Mouse (Mus musculus) hindbrain, embryonic 16.5 days (tissue): Measurements from ENCODE around the gene Tomm6. TPM values are rescaled to one million over a fixed set of nuclear protein-coding genes. Genes with fewer than 3 reads are reported as not detected.

Experiments
- ATAC-seq: fragments of 200-750 bp; cut with Nextera tagmentation; 2 replicates; pipeline ENCODE4 v1.8.0; 2017; ENCODE audit warnings: moderate TSS enrichment, moderate library complexity
- H3K27ac ChIP-seq: fragments of 300-500 bp; sonication (generic); 2 replicates; pipeline ENCODE4 v1.5.1; 2014; ENCODE audit warnings: low read depth, mild to moderate bottlenecking, control low read depth, low read length, moderate library complexity
- H3K27me3 ChIP-seq: fragments of 300-500 bp; sonication (generic); replicated peaks from 2 replicates; pipeline ENCODE4 v1.6.1; 2014; ENCODE audit warnings: low read length; ENCODE audit not compliant: control insufficient read depth, insufficient read depth
- H3K36me3 ChIP-seq: fragments of 300-500 bp; sonication (generic); 2 replicates; pipeline ENCODE4 v1.6.1; 2014; ENCODE audit warnings: mild to moderate bottlenecking, low read length, moderate library complexity, mixed read lengths; ENCODE audit not compliant: control insufficient read depth, insufficient read depth
- H3K4me1 ChIP-seq: fragments of 300-500 bp; sonication (generic); 2 replicates; pipeline ENCODE4 v1.6.1; 2014; ENCODE audit warnings: low read depth, low read length; ENCODE audit not compliant: control insufficient read depth, insufficient read depth
- H3K4me2 ChIP-seq: fragments of 300-500 bp; sonication (generic); 2 replicates; pipeline ENCODE4 v1.6.1; 2014; ENCODE audit warnings: mild to moderate bottlenecking, low read length, control low read depth, moderate library complexity
- H3K4me3 ChIP-seq: fragments of 300-500 bp; sonication (generic); 2 replicates; pipeline ENCODE4 v1.5.1; 2014; ENCODE audit warnings: mild to moderate bottlenecking, low read length, control low read depth, moderate library complexity
- H3K9ac ChIP-seq: fragments of 300-500 bp; sonication (generic); 2 replicates; pipeline ENCODE4 v1.6.1; 2014; ENCODE audit warnings: low read depth, mild to moderate bottlenecking, control low read depth, low read length, moderate library complexity
- H3K9me3 ChIP-seq: fragments of 300-500 bp; sonication (generic); 2 replicates; pipeline ENCODE4 v1.6.1; 2014; ENCODE audit warnings: mild to moderate bottlenecking, low read length, moderate library complexity; ENCODE audit not compliant: control insufficient read depth
- WGBS: fragments of 180-500 bp; shearing (Covaris S2); extraction: QIAGEN DNeasy Blood & Tissue Kit; methylation state at CpG from one replicate; pipeline ENCODE4 v1.1.7; 2014; 5-methylcytosine and 5-hydroxymethylcytosine counted together
- polyA plus RNA-seq: library from polyadenylated mRNA; unstranded; fragments of >200 nt; fragmentation: Nextera tagmentation; extraction: Ambion mirVana; gene quantifications from 2 replicates; pipeline ENCODE4 v1.2.1, GENCODE M21; 2015

Tomm6 gene
- polyA plus RNA-seq, 1 experiment from 2014 or later, result 286 TPM

DNA sequence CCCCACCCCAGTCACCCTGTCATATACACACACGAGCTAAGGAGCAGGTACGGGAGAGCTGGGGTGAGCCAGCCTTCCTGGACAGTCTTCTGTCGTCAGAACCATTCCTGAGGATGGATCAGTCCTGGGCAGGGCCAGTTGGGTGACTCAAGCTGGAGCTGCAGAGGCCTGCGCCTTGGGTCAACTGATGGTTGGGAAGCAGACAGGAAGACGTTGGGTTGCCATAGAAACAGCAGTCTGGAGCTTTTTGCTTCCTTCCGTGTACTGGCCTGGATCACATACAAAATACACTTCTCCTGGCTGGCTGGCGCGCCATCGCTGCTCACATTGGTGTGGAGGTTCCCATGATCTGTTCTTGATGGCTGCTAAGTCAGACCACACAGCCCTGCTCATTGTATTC lies 13.6 kb upstream of the Tomm6 start:
- ATAC-seq, result peak; percentile 28; the same call in 1 of the 2 replicates
- Histone ChIP-seq H3K27ac (peak overlapping the region; percentile 40; the same call in 1 of the 2 replicates), H3K27me3 (no peaks in the 10 kb centered on the region), H3K4me1 (no peaks in the 10 kb centered on the region), H3K36me3 (peaks cover 23% of the 10 kb centered on the region; the same call in 1 of the 2 replicates), H3K9me3 (no peaks in the 10 kb centered on the region), H3K4me3 (no peak overlapping the region), H3K9ac (no peak overlapping the region), H3K4me2 (no peak overlapping the region)
- 59% methylated on average over 9 of the region's 9 CpGs for WGBS

DNA sequence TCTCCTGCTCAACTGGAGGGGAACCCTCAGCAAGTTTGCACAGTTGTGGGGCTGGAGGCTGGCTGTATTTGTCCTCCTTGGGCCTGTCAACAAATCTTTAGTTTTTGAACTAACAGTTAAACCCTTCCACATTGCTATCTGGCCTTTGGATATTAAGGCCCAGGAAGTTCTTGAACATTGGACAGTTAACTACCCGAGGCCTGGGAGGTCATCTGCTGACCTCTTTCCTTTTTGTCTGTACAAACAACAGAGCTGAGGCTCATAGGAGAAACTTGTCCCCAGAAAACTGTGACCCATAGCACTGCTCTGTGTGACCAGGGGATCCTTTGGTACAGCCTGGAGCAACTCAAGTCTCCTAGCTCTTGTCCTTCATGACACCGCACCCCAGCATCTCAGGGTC lies 10.9 kb upstream of the Tomm6 start:
- 80% methylated on average over 2 of the region's 2 CpGs for WGBS
- H3K9me3 ChIP-seq, result no peaks in the 10 kb centered on the region
- ATAC-seq, result no peak
- H3K4me2 ChIP-seq, result no peak overlapping the region
- no peak overlapping the region for H3K4me3 ChIP-seq
- H3K4me1 ChIP-seq, result peaks cover 7% of the 10 kb centered on the region
- H3K27me3 ChIP-seq, result no peaks in the 10 kb centered on the region
- peaks cover 23% of the 10 kb centered on the region; the same call in 1 of the 2 replicates for H3K36me3 ChIP-seq
- no peak overlapping the region for H3K9ac ChIP-seq
- H3K27ac ChIP-seq, result no peak overlapping the region

DNA sequence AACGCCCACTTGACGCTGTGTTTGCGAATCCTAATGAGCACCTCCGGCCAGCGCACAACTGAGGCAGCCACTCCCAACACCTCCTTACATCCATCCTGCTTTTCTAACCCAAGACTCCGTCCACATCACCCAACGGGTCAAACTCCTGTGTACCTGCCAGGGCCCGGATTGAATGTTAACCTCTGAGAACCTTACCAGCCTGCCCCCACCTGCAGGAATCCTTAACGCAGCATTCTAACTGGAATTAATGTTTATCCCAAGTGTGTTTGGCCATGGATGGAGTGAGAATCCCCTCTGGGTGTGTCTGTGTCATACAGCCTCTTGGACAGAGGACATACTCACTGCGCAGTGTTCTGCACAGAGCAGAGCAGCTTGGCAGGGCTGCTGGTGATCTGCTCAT lies 10.0 kb upstream of the Tomm6 start:
- Histone ChIP-seq H3K27me3 (no peaks in the 10 kb centered on the region), H3K9me3 (no peaks in the 10 kb centered on the region), H3K4me3 (no peak overlapping the region), H3K36me3 (peaks cover 20% of the 10 kb centered on the region; the same call in 1 of the 2 replicates), H3K4me1 (peaks cover 11% of the 10 kb centered on the region), H3K9ac (no peak overlapping the region), H3K4me2 (no peak overlapping the region), H3K27ac (no peak overlapping the region)
- WGBS, result 93% methylated on average over 10 of the region's 10 CpGs
- no peak for ATAC-seq

DNA sequence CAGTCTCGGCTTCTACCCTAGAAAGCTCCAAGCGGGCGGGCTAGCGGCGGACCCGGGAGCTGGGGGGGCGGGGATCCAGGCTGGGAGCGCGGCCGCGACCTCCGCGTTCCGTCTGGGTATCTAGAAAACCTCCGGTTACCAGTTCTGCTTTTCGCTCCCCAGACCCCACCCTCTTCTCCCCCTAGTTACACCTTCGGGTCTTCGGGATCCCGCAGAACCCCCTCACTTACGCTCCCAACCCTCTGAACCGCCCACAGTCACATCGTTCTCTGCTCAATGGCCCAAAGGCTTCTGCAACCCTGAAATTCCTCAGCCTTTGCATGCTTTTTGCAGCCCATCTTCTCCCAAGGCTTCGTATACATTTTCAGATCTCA lies 7.1 kb upstream of the Tomm6 start:
- H3K36me3 ChIP-seq, result peaks cover 4% of the 10 kb centered on the region; the same call in 1 of the 2 replicates
- peak overlapping the region; percentile 94 for H3K9ac ChIP-seq
- no peaks in the 10 kb centered on the region for H3K9me3 ChIP-seq
- 2% methylated on average over 21 of the region's 23 CpGs for WGBS
- no peak for ATAC-seq
- peaks cover 14% of the 10 kb centered on the region for H3K4me1 ChIP-seq
- H3K27ac ChIP-seq, result peak overlapping the region; percentile 88
- peak overlapping the region; percentile 83 for H3K4me3 ChIP-seq
- H3K4me2 ChIP-seq, result peak overlapping the region; percentile 91
- no peaks in the 10 kb centered on the region; the same call in 1 of the 2 replicates for H3K27me3 ChIP-seq

DNA sequence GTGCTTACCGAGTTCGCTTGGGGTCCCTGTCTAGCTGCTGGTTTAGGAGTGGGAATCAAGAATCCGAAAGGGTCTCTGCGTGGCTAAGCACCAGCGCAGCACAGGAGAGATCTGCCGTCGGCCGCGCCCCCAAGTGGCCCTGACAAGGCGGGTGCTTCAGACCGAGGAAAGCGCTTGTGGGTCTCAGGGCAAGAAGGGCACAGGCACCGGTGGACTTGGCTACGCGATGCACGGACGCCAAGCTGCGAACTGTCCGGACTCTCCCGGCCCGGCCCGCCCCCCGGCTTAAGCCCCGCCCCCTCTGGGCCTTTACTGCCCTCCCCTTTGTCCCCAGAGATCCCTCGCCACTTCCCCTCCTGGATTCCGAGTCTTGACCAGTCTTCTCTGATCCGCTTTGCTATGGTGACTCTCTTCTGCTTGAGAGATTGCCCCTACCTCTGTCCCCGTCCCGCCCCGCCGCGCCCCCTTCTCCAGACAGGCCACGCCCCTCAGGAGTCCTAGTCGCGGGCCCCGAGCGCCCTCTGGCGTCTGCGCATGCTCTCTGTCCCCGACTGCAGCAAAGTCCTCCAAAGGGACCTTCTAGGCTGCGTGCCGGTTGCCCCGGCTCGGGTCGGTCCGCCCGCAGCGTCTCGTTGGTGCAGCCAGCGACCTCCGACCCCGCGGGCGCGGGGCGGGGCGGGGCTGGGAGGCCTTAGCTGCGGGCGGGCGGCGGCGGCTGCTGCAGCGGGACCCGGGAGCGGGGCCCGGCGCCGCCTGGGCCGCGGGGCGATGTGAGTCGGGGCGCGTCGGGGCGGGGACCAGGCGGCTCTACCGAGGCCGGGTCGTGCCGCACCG lies 6.5 kb upstream of the Tomm6 start, which contains the start of gene Prickle4:
Gene Prickle4 (minus strand): TSS at position 234 of the 834 bp plus-strand sequence.
- under 1% methylated on average over 55 of the region's 82 CpGs for WGBS
- no peaks in the 10 kb centered on the region for H3K36me3 ChIP-seq
- peak within 1 kb of the TSS; percentile 88 for H3K27ac ChIP-seq
- H3K4me1 ChIP-seq, result peaks cover 18% of the 10 kb centered on the region
- H3K9ac ChIP-seq, result peak within 1 kb of the TSS; percentile 94
- no peaks in the 10 kb centered on the region; the same call in 1 of the 2 replicates for H3K27me3 ChIP-seq
- peak; percentile 95 for ATAC-seq
- no peaks in the 10 kb centered on the region for H3K9me3 ChIP-seq
- H3K4me3 ChIP-seq, result peak within 1 kb of the TSS; percentile 83
- H3K4me2 ChIP-seq, result peak within 1 kb of the TSS; percentile 91

DNA sequence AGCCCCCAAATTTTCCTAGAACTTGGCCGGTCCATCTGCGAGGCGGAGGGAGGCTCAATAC lies 6.1 kb upstream of the Tomm6 start, which contains the start of gene Gm21981:
Gene Gm21981 (minus strand): TSS at position 14 of the 61 bp plus-strand sequence.
- Histone ChIP-seq H3K27ac (peak within 1 kb of the TSS; percentile 88), H3K9me3 (no peaks in the 10 kb centered on the region), H3K9ac (peak within 1 kb of the TSS; percentile 94), H3K27me3 (no peaks in the 10 kb centered on the region; the same call in 1 of the 2 replicates), H3K4me2 (peak within 1 kb of the TSS; percentile 91), H3K36me3 (no peaks in the 10 kb centered on the region), H3K4me3 (peak within 1 kb of the TSS; percentile 83), H3K4me1 (peaks cover 23% of the 10 kb centered on the region)
- WGBS, result 0% methylated on average over 3 of the region's 3 CpGs
- no peak for ATAC-seq

DNA sequence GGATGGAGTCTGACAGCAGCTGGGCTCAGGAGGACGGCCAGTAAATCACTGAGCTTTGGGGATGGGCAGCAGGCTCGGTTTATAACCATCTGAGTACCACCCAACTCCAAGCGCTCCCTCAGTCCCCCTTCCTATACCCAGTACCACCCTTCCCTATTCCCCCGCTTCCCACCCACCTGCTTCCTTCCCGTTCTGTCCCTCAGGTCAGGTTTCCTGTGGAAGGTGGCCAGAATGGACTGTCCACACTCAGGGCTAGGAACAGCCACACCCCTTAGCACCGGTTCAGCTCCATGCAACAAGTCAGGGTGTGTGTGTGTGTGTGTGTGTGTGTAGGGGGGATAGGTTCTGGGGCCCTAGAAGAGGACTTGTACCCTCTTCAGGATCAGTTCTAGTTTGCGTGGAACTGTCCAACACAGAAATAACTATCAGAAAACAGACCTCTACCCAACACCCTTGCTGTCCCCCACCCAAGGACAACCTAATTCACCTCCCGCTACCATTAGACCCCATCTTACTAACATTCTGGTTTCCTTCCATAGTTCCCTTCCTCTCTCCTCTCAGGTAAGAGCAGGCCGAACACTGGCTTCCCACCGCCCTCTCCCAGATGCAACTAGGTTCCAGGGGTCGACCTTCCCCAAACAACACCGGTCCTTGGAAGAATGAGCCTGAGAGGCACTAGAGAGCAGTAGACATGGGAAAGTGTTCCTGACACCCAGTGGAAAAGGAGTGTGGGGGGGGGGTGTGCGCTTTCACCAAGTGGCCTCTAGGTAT lies 5.7 kb upstream of the Tomm6 start:
- no peaks in the 10 kb centered on the region for H3K36me3 ChIP-seq
- peak overlapping the region; percentile 91 for H3K4me2 ChIP-seq
- no peaks in the 10 kb centered on the region; the same call in 1 of the 2 replicates for H3K27me3 ChIP-seq
- H3K4me1 ChIP-seq, result peaks cover 24% of the 10 kb centered on the region
- ATAC-seq, result no peak; the same call in 1 of the 2 replicates
- H3K9me3 ChIP-seq, result no peaks in the 10 kb centered on the region
- peak overlapping the region; percentile 94 for H3K9ac ChIP-seq
- H3K4me3 ChIP-seq, result peak overlapping the region; percentile 83
- peak overlapping the region; percentile 88 for H3K27ac ChIP-seq
- 32% methylated on average over 13 of the region's 13 CpGs for WGBS

DNA sequence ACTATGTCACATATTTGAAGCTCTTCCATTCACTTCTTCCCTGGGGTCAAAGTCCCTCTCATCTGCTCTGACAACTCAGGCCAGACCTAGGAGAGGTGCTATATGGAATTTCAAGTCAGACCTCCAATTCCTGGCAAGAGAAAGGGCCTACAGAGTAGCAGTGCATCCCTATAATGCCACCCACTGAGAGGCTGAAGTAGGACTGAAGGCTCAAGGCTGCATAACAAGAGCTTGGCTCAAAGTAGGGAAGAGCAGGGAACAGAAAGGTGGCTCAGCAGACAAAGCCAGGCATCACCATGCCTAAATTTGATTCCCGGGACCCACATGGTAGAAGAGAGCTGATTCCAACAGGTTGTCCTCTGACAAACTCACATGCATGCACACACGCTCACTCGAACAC lies 3.5 kb upstream of the Tomm6 start:
- H3K36me3 ChIP-seq, result no peaks in the 10 kb centered on the region
- H3K4me3 ChIP-seq, result no peak overlapping the region
- no peak for ATAC-seq
- H3K27ac ChIP-seq, result no peak overlapping the region
- 92% methylated on average over 3 of the region's 3 CpGs for WGBS
- H3K4me1 ChIP-seq, result peaks cover 31% of the 10 kb centered on the region
- H3K9me3 ChIP-seq, result no peaks in the 10 kb centered on the region
- H3K27me3 ChIP-seq, result no peaks in the 10 kb centered on the region; the same call in 1 of the 2 replicates
- H3K9ac ChIP-seq, result no peak overlapping the region
- no peak overlapping the region for H3K4me2 ChIP-seq

DNA sequence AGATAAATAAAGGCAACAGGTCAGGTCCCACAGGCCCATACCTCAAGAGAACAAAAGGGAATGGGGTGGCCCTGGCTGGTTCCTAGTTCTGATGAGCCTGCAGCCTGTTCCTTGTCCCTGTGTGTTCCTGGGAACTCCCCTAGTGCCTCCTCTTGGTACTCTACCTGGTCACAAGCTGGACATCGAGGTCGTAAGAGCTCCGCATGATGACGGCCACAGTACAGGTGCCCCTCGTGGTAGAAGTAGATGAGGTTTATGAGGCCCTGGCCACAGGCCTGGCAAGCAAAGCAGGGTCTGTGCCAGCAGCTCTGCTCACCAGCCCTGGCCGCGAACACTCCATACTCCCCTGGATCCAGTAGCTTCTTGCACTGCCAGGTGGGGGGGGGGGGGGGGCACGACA lies 1.7 kb upstream of the Tomm6 start:
- ATAC-seq, result no peak
- Histone ChIP-seq H3K27ac (no peak overlapping the region), H3K36me3 (peaks cover 2% of the 10 kb centered on the region; the same call in 1 of the 2 replicates), H3K4me2 (peak overlapping the region; percentile 88), H3K9me3 (no peaks in the 10 kb centered on the region), H3K4me3 (peak overlapping the region; percentile 88), H3K27me3 (no peaks in the 10 kb centered on the region; the same call in 1 of the 2 replicates), H3K9ac (no peak overlapping the region), H3K4me1 (peaks cover 27% of the 10 kb centered on the region)
- 88% methylated on average over 7 of the region's 8 CpGs for WGBS
